Mouse (Mus musculus) gonadal fat pad, adult 2 months (tissue): ENCODE data around the gene Gapvd1. TPM values are rescaled to one million over a fixed set of nuclear protein-coding genes. Genes with fewer than 3 reads are reported as not detected.
A peak's percentile ranks its signal among the peaks of the same experiment; 100 is the strongest.
"Not testable (repeated sequence)": the region's sequence is repeated elsewhere in the genome, so short reads cannot be mapped to it uniquely, and the experiment has no call there.

Experiments
- DNase-seq: peaks from one replicate; pipeline ENCODE4 v3.0.0-alpha.2; 2012; ENCODE audit warnings: low read depth
- polyA plus RNA-seq: library from polyadenylated mRNA; depleted of rRNA; stranded (reverse); fragments of >200 nt; gene quantifications from 2 replicates; pipeline ENCODE4 v1.2.3, GENCODE M21; 2012

The Gapvd1 gene
- polyA plus RNA-seq, 1 experiment, result 20.6 TPM

- DNase-seq, result peak; percentile 97
These were observed 16.6 kb upstream of the Gapvd1 start, which contains the start of gene Hspa5 for GRCm38 (mm10) chr2:34771368-34772226. TSS of gene Hspa5 (plus strand) at chr2:34771970.

GRCm38 (mm10) chr2:34770951-34771350 lies 15.9 kb upstream of the Gapvd1 start:
- no peak for DNase-seq

GRCm38 (mm10) chr2:34770049-34770448 lies 15.0 kb upstream of the Gapvd1 start:
- DNase-seq, result no peak

GRCm38 (mm10) chr2:34764801-34765200 lies 9.8 kb upstream of the Gapvd1 start:
- DNase-seq, result no peak

- DNase-seq, result no peak
These were observed 7.8 kb upstream of the Gapvd1 start for GRCm38 (mm10) chr2:34762872-34763271.

GRCm38 (mm10) chr2:34762174-34762573 lies 7.1 kb upstream of the Gapvd1 start:
- DNase-seq, result no peak

- not testable (repeated sequence) for DNase-seq
These were observed 6.2 kb upstream of the Gapvd1 start for GRCm38 (mm10) chr2:34761272-34761671.

GRCm38 (mm10) chr2:34757341-34757740 lies 2.3 kb upstream of the Gapvd1 start:
- DNase-seq, result no peak

- DNase-seq, result no peak
These were observed 1.1 kb downstream of the Gapvd1 start for GRCm38 (mm10) chr2:34753811-34754550.

GRCm38 (mm10) chr2:34750245-34750644 lies 4.8 kb downstream of the Gapvd1 start:
- DNase-seq, result no peak

- no peak for DNase-seq
These were observed 6.6 kb downstream of the Gapvd1 start for GRCm38 (mm10) chr2:34748479-34748878.

GRCm38 (mm10) chr2:34745673-34746072 lies 9.4 kb downstream of the Gapvd1 start:
- no peak for DNase-seq

- DNase-seq, result no peak
These were observed 10.6 kb downstream of the Gapvd1 start for GRCm38 (mm10) chr2:34744476-34744875.

GRCm38 (mm10) chr2:34742675-34743074 lies 12.4 kb downstream of the Gapvd1 start:
- DNase-seq, result no peak

GRCm38 (mm10) chr2:34741390-34742159 lies 13.5 kb downstream of the Gapvd1 start:
- DNase-seq, result no peak

GRCm38 (mm10) chr2:34739684-34740391 lies 15.2 kb downstream of the Gapvd1 start:
- no peak for DNase-seq

GRCm38 (mm10) chr2:34737911-34738310 lies 17.1 kb downstream of the Gapvd1 start:
- DNase-seq, result no peak

- no peak for DNase-seq
These were observed 18.4 kb downstream of the Gapvd1 start for GRCm38 (mm10) chr2:34736626-34737025.

- no peak for DNase-seq
These were observed 27.8 kb downstream of the Gapvd1 start for GRCm38 (mm10) chr2:34727045-34727728.

GRCm38 (mm10) chr2:34725269-34725668 lies 29.8 kb downstream of the Gapvd1 start:
- DNase-seq, result no peak

GRCm38 (mm10) chr2:34718196-34718595 lies 36.8 kb downstream of the Gapvd1 start:
- DNase-seq, result no peak
